Mouse (Mus musculus) forebrain, embryonic 14.5 days (tissue): ENCODE data around the gene Ucn2. TPM values are rescaled to one million over a fixed set of nuclear protein-coding genes. Genes with fewer than 3 reads are reported as not detected.
A peak's percentile ranks its signal among the peaks of the same experiment; 100 is the strongest.

ENCODE experiments used
- ATAC-seq: fragments of 200-750 bp; cut with Nextera tagmentation; 2 replicates; pipeline ENCODE4 v1.8.0; 2017; ENCODE audit warnings: mild to moderate bottlenecking, moderate library complexity
- DNase-seq: peaks from one replicate; pipeline ENCODE4 v3.0.0-alpha.2; 2015; ENCODE audit warnings: low spot score
- H3K27ac ChIP-seq: fragments of 300-500 bp; sonication (generic); 2 replicates; pipeline ENCODE4 v1.5.1; 2014; ENCODE audit warnings: low read depth, mild to moderate bottlenecking, control low read depth, low read length, moderate library complexity
- H3K27me3 ChIP-seq: fragments of 300-500 bp; sonication (generic); replicated peaks from 2 replicates; pipeline ENCODE4 v1.6.1; 2014; ENCODE audit warnings: low read length, control low read depth, mixed read lengths; ENCODE audit not compliant: control insufficient read depth, insufficient read depth
- H3K36me3 ChIP-seq: fragments of 300-500 bp; sonication (generic); 2 replicates; pipeline ENCODE4 v1.6.1; 2014; ENCODE audit warnings: low read length, control low read depth; ENCODE audit not compliant: control insufficient read depth, insufficient read depth
- H3K4me1 ChIP-seq: fragments of 300-500 bp; sonication (generic); 2 replicates; pipeline ENCODE4 v1.6.1; 2014; ENCODE audit warnings: antibody characterized with exemption, low read length, control low read depth; ENCODE audit not compliant: control insufficient read depth, insufficient read depth
- H3K4me2 ChIP-seq: fragments of 300-500 bp; sonication (generic); 2 replicates; pipeline ENCODE4 v1.6.1; 2014; ENCODE audit warnings: mild to moderate bottlenecking, control low read depth, low read length
- H3K4me3 ChIP-seq: fragments of 300-500 bp; sonication (generic); 2 replicates; pipeline ENCODE4 v1.5.1; 2014; ENCODE audit warnings: low read depth, low read length, control low read depth
- H3K9ac ChIP-seq: fragments of 300-500 bp; sonication (generic); 2 replicates; pipeline ENCODE4 v1.6.1; 2014; ENCODE audit warnings: mild to moderate bottlenecking, low read length, control low read depth, moderate library complexity
- H3K9me3 ChIP-seq: fragments of 300-500 bp; sonication (generic); replicated peaks from 2 replicates; pipeline ENCODE4 v1.6.1; 2016; ENCODE audit warnings: low read length, control low read depth, mixed read lengths; ENCODE audit not compliant: control insufficient read depth
- WGBS: fragments of 180-500 bp; shearing (Covaris S2); extraction: QIAGEN DNeasy Blood & Tissue Kit; methylation state at CpG from one replicate; pipeline ENCODE4 v1.1.7; 2014; 5-methylcytosine and 5-hydroxymethylcytosine counted together
- polyA plus RNA-seq: library from polyadenylated mRNA; unstranded; fragments of >200 nt; fragmentation: Nextera tagmentation; extraction: Ambion mirVana; gene quantifications from 2 replicates; pipeline ENCODE4 v1.2.1, GENCODE M21; 2014

Gene Ucn2
- polyA plus RNA-seq = 0.15 and 0.25 TPM in 2 replicates

GRCm38 (mm10) chr9:108985710-108986109, at the start of gene Ucn2:
Ucn2 (plus strand) TSS chr9:108986010.
- Histone ChIP-seq H3K36me3 (no peaks in the 10 kb centered on the region), H3K4me1 (no peaks in the 10 kb centered on the region), H3K4me2 (no peak within 1 kb of the TSS), H3K27me3 (no peaks in the 10 kb centered on the region), H3K9ac (no peak within 1 kb of the TSS), H3K9me3 (no peaks in the 10 kb centered on the region), H3K27ac (no peak within 1 kb of the TSS), H3K4me3 (no peak within 1 kb of the TSS)
- no peak for DNase-seq
- no peak for ATAC-seq
- 88% methylated on average over 4 of the region's 4 CpGs for WGBS

GRCm38 (mm10) chr9:108936418-108937364, 49.1 kb upstream of the Ucn2 start, which contains the start of gene Uqcrc1:
Uqcrc1 (plus strand) TSS chr9:108936633.
- Histone ChIP-seq H3K4me1 (peaks cover 5% of the 10 kb centered on the region), H3K9me3 (no peaks in the 10 kb centered on the region), H3K4me2 (peak within 1 kb of the TSS; percentile 64), H3K27me3 (no peaks in the 10 kb centered on the region), H3K27ac (no peak within 1 kb of the TSS; the same call in 1 of the 2 replicates), H3K36me3 (peaks cover 33% of the 10 kb centered on the region), H3K9ac (peak within 1 kb of the TSS; percentile 93), H3K4me3 (peak within 1 kb of the TSS; percentile 74)
- ATAC-seq = peak; percentile 91
- DNase-seq = peak; percentile 99
- 1% methylated on average over 57 of the region's 58 CpGs for whole genome bisulfite sequencing

GRCm38 (mm10) chr9:108945111-108945510, 40.7 kb upstream of the Ucn2 start:
- DNase-seq = no peak
- no peak overlapping the region for H3K4me2 ChIP-seq
- H3K9me3 ChIP-seq = no peaks in the 10 kb centered on the region
- H3K27ac ChIP-seq = no peak overlapping the region
- H3K9ac ChIP-seq = no peak overlapping the region
- WGBS = 86% methylated on average over 9 of the region's 9 CpGs
- peaks cover 93% of the 10 kb centered on the region for H3K36me3 ChIP-seq
- H3K4me3 ChIP-seq = no peak overlapping the region
- no peaks in the 10 kb centered on the region for H3K27me3 ChIP-seq
- no peak for ATAC-seq
- H3K4me1 ChIP-seq = no peaks in the 10 kb centered on the region

GRCm38 (mm10) chr9:108945608-108946007, 40.2 kb upstream of the Ucn2 start:
- no peaks in the 10 kb centered on the region for H3K27me3 ChIP-seq
- H3K27ac ChIP-seq = no peak overlapping the region
- H3K4me2 ChIP-seq = no peak overlapping the region
- peaks cover 92% of the 10 kb centered on the region for H3K36me3 ChIP-seq
- H3K9ac ChIP-seq = no peak overlapping the region
- DNase-seq (no peak), ATAC-seq (no peak)
- H3K4me1 ChIP-seq = no peaks in the 10 kb centered on the region
- 91% methylated on average over 5 of the region's 5 CpGs for WGBS
- H3K9me3 ChIP-seq = no peaks in the 10 kb centered on the region
- no peak overlapping the region for H3K4me3 ChIP-seq

- 94% methylated on average over 13 of the region's 13 CpGs for WGBS
- H3K4me2 ChIP-seq = no peak overlapping the region
- no peak overlapping the region for H3K9ac ChIP-seq
- DNase-seq (peak; percentile 6), ATAC-seq (no peak)
- H3K9me3 ChIP-seq = no peaks in the 10 kb centered on the region
- no peak overlapping the region for H3K27ac ChIP-seq
- H3K36me3 ChIP-seq = peaks cover 63% of the 10 kb centered on the region
- no peak overlapping the region for H3K4me3 ChIP-seq
- H3K27me3 ChIP-seq = peaks cover 14% of the 10 kb centered on the region; the same call in 1 of the 2 replicates
- no peaks in the 10 kb centered on the region for H3K4me1 ChIP-seq
Measured at GRCm38 (mm10) chr9:108949231-108949966, 36.4 kb upstream of the Ucn2 start.

- whole genome bisulfite sequencing = 90% methylated on average over 9 of the region's 9 CpGs
- DNase-seq (no peak), ATAC-seq (no peak)
- no peaks in the 10 kb centered on the region for H3K9me3 ChIP-seq
- H3K4me3 ChIP-seq = no peak overlapping the region
- no peak overlapping the region for H3K4me2 ChIP-seq
- H3K27ac ChIP-seq = 0 out of 2 replicates have a peak overlapping the region, but pooled peaks have one; percentile 27
- H3K36me3 ChIP-seq = peaks cover 55% of the 10 kb centered on the region
- H3K9ac ChIP-seq = no peak overlapping the region
- H3K4me1 ChIP-seq = no peaks in the 10 kb centered on the region
- peaks cover 14% of the 10 kb centered on the region; the same call in 1 of the 2 replicates for H3K27me3 ChIP-seq
Measured at GRCm38 (mm10) chr9:108949967-108950728, 35.7 kb upstream of the Ucn2 start.

- peaks cover 25% of the 10 kb centered on the region for H3K36me3 ChIP-seq
- DNase-seq (no peak), ATAC-seq (no peak)
- H3K9ac ChIP-seq = no peak within 1 kb of the TSS
- H3K4me1 ChIP-seq = no peaks in the 10 kb centered on the region
- no peak within 1 kb of the TSS for H3K4me3 ChIP-seq
- peaks cover 14% of the 10 kb centered on the region; the same call in 1 of the 2 replicates for H3K27me3 ChIP-seq
- H3K4me2 ChIP-seq = no peak within 1 kb of the TSS
- no peak within 1 kb of the TSS for H3K27ac ChIP-seq
- 11% methylated on average over 15 of the region's 15 CpGs for WGBS
- no peaks in the 10 kb centered on the region for H3K9me3 ChIP-seq
Measured at GRCm38 (mm10) chr9:108953081-108953636, 32.7 kb upstream of the Ucn2 start, which contains the start of gene Col7a1. Col7a1 (plus strand) TSS chr9:108953586.

- Histone ChIP-seq H3K9me3 (no peaks in the 10 kb centered on the region), H3K4me3 (no peak overlapping the region), H3K9ac (no peak overlapping the region), H3K4me1 (no peaks in the 10 kb centered on the region), H3K27ac (no peak overlapping the region), H3K36me3 (peaks cover 4% of the 10 kb centered on the region), H3K4me2 (no peak overlapping the region), H3K27me3 (peaks cover 14% of the 10 kb centered on the region; the same call in 1 of the 2 replicates)
- no peak for DNase-seq
- 96% methylated on average over 11 of the region's 11 CpGs for WGBS
- ATAC-seq = no peak
Measured at GRCm38 (mm10) chr9:108955241-108955640, 30.6 kb upstream of the Ucn2 start.
